Mouse (Mus musculus) adrenal gland, adult 18-20 months (tissue): ENCODE data around the gene Wdtc1. TPM values are rescaled to one million over a fixed set of nuclear protein-coding genes. Genes with fewer than 3 reads are reported as not detected.

Experiments
- DNase-seq, 2 experiments: peaks; one replicate each; pipeline ENCODE4 v3.0.0; 2021 to 2022; ENCODE audit warnings: low spot score in 2 of 2
- total RNA-seq, 2 experiments: library from RNA; stranded (reverse); gene quantifications; 1 replicate in 1 of 2; 2 replicates in 1 of 2; pipeline ENCODE4 v1.2.3; 2021

Gene Wdtc1
- total RNA-seq, 2 experiments from 2014 or later = 57.6 to 63.6 TPM

GRCm38 (mm10) chr4:133378236-133379045, 25.2 kb upstream of the Wdtc1 start:
- DNase-seq = peak in 1 of 2 experiments; percentile 35

- no peak for DNase-seq
Measured at GRCm38 (mm10) chr4:133375812-133376577, 22.7 kb upstream of the Wdtc1 start.

- DNase-seq = no peak
Measured at GRCm38 (mm10) chr4:133374011-133374410, 20.7 kb upstream of the Wdtc1 start.

- DNase-seq = no peak
Measured at GRCm38 (mm10) chr4:133372278-133372665, 19.0 kb upstream of the Wdtc1 start.

- no peak for DNase-seq
Measured at GRCm38 (mm10) chr4:133371621-133372277, 18.5 kb upstream of the Wdtc1 start.

GRCm38 (mm10) chr4:133370298-133371274, 17.3 kb upstream of the Wdtc1 start:
- DNase-seq = no peak

GRCm38 (mm10) chr4:133369553-133370297, 16.4 kb upstream of the Wdtc1 start, which contains the start of gene Slc9a1:
Gene Slc9a1, plus strand, starts transcription at chr4:133369706.
- DNase-seq = peak; percentile 96 to 97

- no peak for DNase-seq
Measured at GRCm38 (mm10) chr4:133354641-133355040, 1.4 kb upstream of the Wdtc1 start.

GRCm38 (mm10) chr4:133352797-133353196, 484 bp downstream of the Wdtc1 start:
- DNase-seq = no peak

- DNase-seq = peak in 1 of 2 experiments; percentile 29
Measured at GRCm38 (mm10) chr4:133348051-133348775, 5.1 kb downstream of the Wdtc1 start.

- DNase-seq = no peak
Measured at GRCm38 (mm10) chr4:133347624-133348023, 5.7 kb downstream of the Wdtc1 start.

- DNase-seq = no peak
Measured at GRCm38 (mm10) chr4:133346577-133346976, 6.7 kb downstream of the Wdtc1 start.

GRCm38 (mm10) chr4:133345702-133346101, 7.6 kb downstream of the Wdtc1 start:
- DNase-seq = no peak

GRCm38 (mm10) chr4:133344112-133344511, 9.2 kb downstream of the Wdtc1 start:
- peak in 1 of 2 experiments; percentile 37 for DNase-seq

GRCm38 (mm10) chr4:133340217-133340616, 13.1 kb downstream of the Wdtc1 start:
- no peak for DNase-seq

GRCm38 (mm10) chr4:133339148-133339749, 14.0 kb downstream of the Wdtc1 start:
- DNase-seq = peak; percentile 97

GRCm38 (mm10) chr4:133338521-133339095, 14.7 kb downstream of the Wdtc1 start:
- DNase-seq = no peak
